Mouse (Mus musculus): ENCODE data around the gene Amdhd1. TPM values are rescaled to one million over a fixed set of nuclear protein-coding genes. Genes with fewer than 3 reads are reported as not detected.

Amdhd1 gene
- total RNA-seq, 2 experiments from 2014 or later = 1.1 to 1.4 TPM

- intact Hi-C loops (cut with DNase I) = no loop called here
- no peak for DNase-seq
These were observed 788 bp upstream of the Amdhd1 start, which contains the start of gene Ccdc38 for GRCm38 (mm10) chr10:93540431-93541210. Gene Ccdc38, plus strand, starts transcription at chr10:93540632.

- no peak for DNase-seq
- intact Hi-C loops (cut with DNase I) = no loop called here
These were observed 1.0 kb downstream of the Amdhd1 start for GRCm38 (mm10) chr10:93538818-93539217.

- intact Hi-C loops (cut with DNase I) = no loop called here
- no peak for DNase-seq
These were observed 1.5 kb downstream of the Amdhd1 start for GRCm38 (mm10) chr10:93538287-93538686.

GRCm38 (mm10) chr10:93525329-93525728, 14.5 kb downstream of the Amdhd1 start:
- no peak for DNase-seq
- intact Hi-C loops (cut with DNase I) = no loop called here

- DNase-seq = no peak
These were observed 18.8 kb downstream of the Amdhd1 start for GRCm38 (mm10) chr10:93520994-93521393.

GRCm38 (mm10) chr10:93519756-93520155, 20.1 kb downstream of the Amdhd1 start:
- intact Hi-C loops (cut with DNase I) = no loop called here
- DNase-seq = no peak

More at GRCm38 (mm10) chr10:93520994-93521393, 18.8 kb downstream of the Amdhd1 start:
- intact Hi-C loops (cut with DNase I) = no loop called here

GRCm38 (mm10) chr10:93519159-93519558, 20.7 kb downstream of the Amdhd1 start:
- DNase-seq = no peak
- intact Hi-C loops (cut with DNase I) = no loop called here

GRCm38 (mm10) chr10:93518620-93519019, 21.2 kb downstream of the Amdhd1 start:
- DNase-seq = no peak
- intact Hi-C loops (cut with DNase I) = no loop called here

GRCm38 (mm10) chr10:93518186-93518585, 21.6 kb downstream of the Amdhd1 start:
- intact Hi-C loops (cut with DNase I) = no loop called here

GRCm38 (mm10) chr10:93517754-93518153, 22.1 kb downstream of the Amdhd1 start:
- intact Hi-C loops (cut with DNase I) = no loop called here
- no peak for DNase-seq

More at GRCm38 (mm10) chr10:93518186-93518585, 21.6 kb downstream of the Amdhd1 start:
- no peak for DNase-seq

- intact Hi-C loops (cut with DNase I) = no loop called here
- no peak for DNase-seq
These were observed 23.9 kb downstream of the Amdhd1 start for GRCm38 (mm10) chr10:93515927-93516326.

- DNase-seq = no peak
- intact Hi-C loops (cut with DNase I) = no loop called here
These were observed 24.4 kb downstream of the Amdhd1 start for GRCm38 (mm10) chr10:93515419-93515818.

GRCm38 (mm10) chr10:93509532-93510153, 30.2 kb downstream of the Amdhd1 start:
- DNase-seq = no peak
- intact Hi-C loops (cut with DNase I) = no loop called here

- intact Hi-C loops (cut with DNase I) = no loop called here
- DNase-seq = no peak
These were observed 31.4 kb downstream of the Amdhd1 start for GRCm38 (mm10) chr10:93508383-93508970.

GRCm38 (mm10) chr10:93501346-93501745, 38.5 kb downstream of the Amdhd1 start:
- intact Hi-C loops (cut with DNase I) = no loop called here
- no peak for DNase-seq

GRCm38 (mm10) chr10:93500864-93501263, 39.0 kb downstream of the Amdhd1 start:
- no peak for DNase-seq
- intact Hi-C loops (cut with DNase I) = no loop called here

GRCm38 (mm10) chr10:93490451-93490850, 49.4 kb downstream of the Amdhd1 start:
- intact Hi-C loops (cut with DNase I) = no loop called here
- DNase-seq = no peak

- DNase-seq = no peak
- intact Hi-C loops (cut with DNase I) = loop anchor here (10.0 kb wide), 2 partner anchors 96 to 444 kb away; partner anchors contain the start of gene Snrpf
These were observed 51.0 kb downstream of the Amdhd1 start for GRCm38 (mm10) chr10:93488828-93489226.

- intact Hi-C loops (cut with DNase I) = loop anchor here (10.0 kb wide), 2 partner anchors 97 to 443 kb away; partner anchors contain the start of gene Snrpf
- no peak for DNase-seq
These were observed 51.6 kb downstream of the Amdhd1 start, which contains the start of gene Hal for GRCm38 (mm10) chr10:93488066-93488827. Gene Hal, plus strand, starts transcription at chr10:93488768.

GRCm38 (mm10) chr10:93486622-93487021, 53.2 kb downstream of the Amdhd1 start:
- DNase-seq = peak; percentile 39
- intact Hi-C loops (cut with DNase I) = loop anchor here (10.0 kb wide), 2 partner anchors 98 to 442 kb away; partner anchors contain the start of gene Snrpf

Data from left cerebral cortex, postnatal 4 days (tissue).